Mouse (Mus musculus): Measurements from ENCODE around the gene Il12a. TPM values are rescaled to one million over a fixed set of nuclear protein-coding genes. Genes with fewer than 3 reads are reported as not detected.

Gene Il12a
- polyA plus RNA-seq, 1 experiment: 8.0 TPM

DNA sequence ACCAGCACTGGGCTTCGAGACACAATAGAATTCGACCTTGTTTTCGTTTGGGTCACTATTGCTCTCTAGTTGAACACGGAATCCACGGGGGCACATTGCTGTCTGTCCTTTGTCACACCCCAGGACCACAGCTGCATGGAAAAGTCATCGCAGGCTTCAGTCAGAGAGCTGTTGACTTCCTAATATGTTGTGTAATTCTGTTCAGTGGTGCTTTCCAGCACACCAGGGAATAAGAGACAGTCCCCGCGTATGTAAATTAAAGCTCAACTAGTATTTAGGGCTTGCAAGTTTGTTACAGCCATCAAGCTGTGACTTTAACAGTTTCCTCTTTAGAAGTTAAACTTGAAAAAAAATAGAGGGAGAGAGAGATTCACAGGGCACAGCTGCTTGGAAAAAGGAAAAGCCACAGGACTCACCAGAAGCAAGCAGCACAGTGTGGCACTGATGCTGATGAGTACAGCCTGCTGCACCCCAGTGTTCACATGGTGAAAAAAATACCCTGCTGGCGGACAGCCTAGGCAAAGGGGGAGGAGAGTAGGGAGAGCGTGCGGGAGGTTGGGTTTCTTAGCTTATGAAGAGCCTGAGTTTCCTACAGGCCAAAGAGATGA, 3.1 kb downstream of the Il12a start:
- Histone ChIP-seq H3K4me3 (replicated peaks; ENCODE audit: extremely low read depth, low read depth, low read length) (no peak overlapping the region), H3K4me1 (ENCODE audit: control insufficient read depth, insufficient read depth, low read length) (peaks cover 2% of the 10 kb centered on the region)
- 37% methylated on average over 11 of the region's 11 CpGs for WGBS
- TF ChIP-seq CTCF (IDR thresholded peaks at IDR 0.05; ENCODE audit: insufficient read depth, low read length): no peak
- TF ChIP-seq POLR2A (IDR thresholded peaks at IDR 0.05; ENCODE audit: borderline replicate concordance, extremely low read depth, low read depth, low read length): peak; percentile 43; the same call in 1 of the 2 replicates
- DNase-seq: peak; percentile 40

DNA sequence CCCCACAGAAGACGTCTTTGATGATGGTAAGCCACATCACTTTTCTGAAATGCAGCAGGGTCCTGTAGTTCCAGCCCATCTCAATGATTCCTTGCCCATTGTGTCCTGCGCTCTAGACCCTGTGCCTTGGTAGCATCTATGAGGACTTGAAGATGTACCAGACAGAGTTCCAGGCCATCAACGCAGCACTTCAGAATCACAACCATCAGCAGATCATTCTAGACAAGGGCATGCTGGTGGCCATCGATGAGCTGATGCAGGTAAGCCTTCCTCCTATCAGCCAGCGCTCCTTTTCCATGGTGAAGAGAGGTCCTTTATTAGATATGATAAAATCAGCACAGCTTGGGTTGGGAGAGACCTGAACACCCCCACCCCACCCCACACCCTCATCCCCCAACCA, 4.9 kb downstream of the Il12a start:
- WGBS: 92% methylated on average over 5 of the region's 5 CpGs
- Histone ChIP-seq H3K4me1 (ENCODE audit: control insufficient read depth, insufficient read depth, low read length) (peaks cover 2% of the 10 kb centered on the region), H3K4me3 (replicated peaks; ENCODE audit: extremely low read depth, low read depth, low read length) (no peak overlapping the region)
- no peak for DNase-seq
- TF ChIP-seq POLR2A (IDR thresholded peaks at IDR 0.05; ENCODE audit: borderline replicate concordance, extremely low read depth, low read depth, low read length) (no peak), CTCF (IDR thresholded peaks at IDR 0.05; ENCODE audit: insufficient read depth, low read length) (no peak)

DNA sequence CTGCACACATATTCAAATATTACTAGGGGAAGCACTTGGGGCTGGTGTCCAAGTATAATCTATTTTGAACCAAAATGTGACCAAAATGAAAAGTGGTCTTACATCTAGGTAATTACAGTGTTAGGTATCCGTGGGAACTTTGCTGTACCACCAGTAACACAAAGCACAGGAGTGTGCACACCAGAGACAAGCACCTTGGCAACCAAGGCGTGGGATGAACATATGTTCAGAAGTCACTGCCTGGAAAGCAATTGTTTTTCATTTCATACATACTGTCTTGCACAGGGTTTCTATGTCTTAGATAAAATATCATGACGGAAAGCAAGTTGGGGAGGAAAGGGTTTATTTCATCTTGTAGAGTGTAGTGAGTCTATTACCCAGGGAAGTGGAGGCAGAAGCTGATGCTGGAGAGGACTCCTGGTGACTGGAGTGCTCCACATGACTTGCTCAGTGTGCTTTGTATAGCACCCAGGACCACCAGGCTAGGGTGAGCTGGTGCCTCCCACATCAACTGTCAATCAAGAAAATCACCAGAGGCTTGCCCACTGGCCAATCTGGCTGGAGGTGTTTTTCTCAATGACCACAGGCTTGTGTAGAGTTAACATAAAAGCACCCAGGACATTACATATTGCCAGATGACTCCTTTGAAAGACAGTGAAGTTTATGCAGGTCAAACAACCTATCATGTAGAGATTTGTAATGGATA, 6.2 kb downstream of the Il12a start:
- Histone ChIP-seq H3K4me1 (ENCODE audit: control insufficient read depth, insufficient read depth, low read length) (peaks cover 2% of the 10 kb centered on the region), H3K4me3 (replicated peaks; ENCODE audit: extremely low read depth, low read depth, low read length) (no peak overlapping the region)
- TF ChIP-seq CTCF (IDR thresholded peaks at IDR 0.05; ENCODE audit: insufficient read depth, low read length): no peak
- TF ChIP-seq POLR2A (IDR thresholded peaks at IDR 0.05; ENCODE audit: borderline replicate concordance, extremely low read depth, low read depth, low read length): no peak
- 91% methylated on average over 3 of the region's 3 CpGs for WGBS
- no peak for DNase-seq

DNA sequence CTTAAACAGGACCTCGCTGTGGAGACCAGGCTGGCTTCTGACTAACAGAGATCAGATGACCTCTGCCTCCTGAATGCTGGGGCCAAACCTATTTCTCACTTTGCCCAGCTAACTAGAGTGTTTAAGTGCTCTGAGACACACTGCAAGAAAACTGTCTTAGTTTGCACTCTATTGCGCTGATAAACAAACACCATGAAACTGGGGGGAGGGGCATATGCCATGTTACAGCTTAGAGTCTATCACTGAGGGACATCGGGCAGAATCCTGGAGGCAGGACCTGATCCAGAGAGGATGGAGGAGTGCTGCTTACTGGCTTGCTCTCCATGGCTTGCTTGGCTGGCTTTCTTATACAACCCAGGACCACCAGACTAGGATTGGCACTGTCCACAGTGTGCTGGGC, 8.2 kb downstream of the Il12a start:
- Histone ChIP-seq H3K4me1 (ENCODE audit: control insufficient read depth, insufficient read depth, low read length) (no peaks in the 10 kb centered on the region), H3K4me3 (replicated peaks; ENCODE audit: extremely low read depth, low read depth, low read length) (no peak overlapping the region)
- WGBS: 90% methylated on average over 3 of the region's 3 CpGs
- DNase-seq: no peak
- TF ChIP-seq CTCF (IDR thresholded peaks at IDR 0.05; ENCODE audit: insufficient read depth, low read length): no peak
- no peak for TF ChIP-seq POLR2A (IDR thresholded peaks at IDR 0.05; ENCODE audit: borderline replicate concordance, extremely low read depth, low read depth, low read length)

DNA sequence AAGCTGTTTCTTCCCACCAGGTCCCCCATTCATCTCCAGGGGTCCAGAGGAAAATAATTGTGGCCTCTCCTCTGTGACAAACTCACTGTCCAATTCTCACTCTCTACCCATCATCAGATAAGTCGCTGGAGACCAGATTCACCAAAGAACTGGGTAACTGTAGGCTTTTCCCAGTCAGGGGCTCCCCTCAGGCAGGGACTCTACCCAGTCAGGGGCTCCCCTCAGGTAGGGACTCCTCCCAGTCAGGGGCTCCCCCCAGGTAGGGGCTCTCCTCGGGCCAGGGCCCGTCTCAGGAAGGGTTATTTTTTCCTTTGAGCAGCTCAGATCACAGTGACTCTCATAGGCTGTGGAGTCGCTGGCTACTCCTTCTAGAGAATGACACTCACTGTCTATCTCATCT, 9.6 kb downstream of the Il12a start:
- WGBS: 85% methylated on average over 4 of the region's 4 CpGs
- DNase-seq: no peak
- no peak for TF ChIP-seq CTCF (IDR thresholded peaks at IDR 0.05; ENCODE audit: insufficient read depth, low read length)
- no peak for TF ChIP-seq POLR2A (IDR thresholded peaks at IDR 0.05; ENCODE audit: borderline replicate concordance, extremely low read depth, low read depth, low read length)
- H3K4me1 ChIP-seq (ENCODE audit: control insufficient read depth, insufficient read depth, low read length): no peaks in the 10 kb centered on the region
- no peak overlapping the region for H3K4me3 ChIP-seq (replicated peaks; ENCODE audit: extremely low read depth, low read depth, low read length)

DNA sequence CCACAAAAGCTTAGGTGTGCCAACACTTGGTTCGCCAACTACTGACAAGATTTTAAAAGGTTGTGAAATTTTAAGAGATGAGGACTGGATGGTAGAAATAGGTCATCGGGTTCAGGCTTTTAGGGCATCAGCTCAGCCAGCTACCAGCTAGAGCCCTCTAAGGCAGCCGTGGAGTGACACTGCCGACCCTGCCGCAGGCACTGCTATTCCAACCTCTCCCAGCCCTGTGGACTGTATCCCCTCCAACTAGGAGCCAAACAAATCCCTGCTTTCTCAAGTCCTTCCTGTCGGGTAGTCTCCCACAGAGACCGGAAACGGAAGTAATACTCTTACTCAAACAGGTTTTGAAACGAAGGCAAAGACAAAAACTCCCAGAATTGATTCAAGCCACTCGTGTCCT, 15.9 kb downstream of the Il12a start:
- H3K4me3 ChIP-seq (replicated peaks; ENCODE audit: extremely low read depth, low read depth, low read length): no peak overlapping the region
- DNase-seq: no peak
- WGBS: 81% methylated on average over 10 of the region's 10 CpGs
- TF ChIP-seq CTCF (IDR thresholded peaks at IDR 0.05; ENCODE audit: insufficient read depth, low read length) (no peak), POLR2A (IDR thresholded peaks at IDR 0.05; ENCODE audit: borderline replicate concordance, extremely low read depth, low read depth, low read length) (no peak)
- no peaks in the 10 kb centered on the region for H3K4me1 ChIP-seq (ENCODE audit: control insufficient read depth, insufficient read depth, low read length)

DNA sequence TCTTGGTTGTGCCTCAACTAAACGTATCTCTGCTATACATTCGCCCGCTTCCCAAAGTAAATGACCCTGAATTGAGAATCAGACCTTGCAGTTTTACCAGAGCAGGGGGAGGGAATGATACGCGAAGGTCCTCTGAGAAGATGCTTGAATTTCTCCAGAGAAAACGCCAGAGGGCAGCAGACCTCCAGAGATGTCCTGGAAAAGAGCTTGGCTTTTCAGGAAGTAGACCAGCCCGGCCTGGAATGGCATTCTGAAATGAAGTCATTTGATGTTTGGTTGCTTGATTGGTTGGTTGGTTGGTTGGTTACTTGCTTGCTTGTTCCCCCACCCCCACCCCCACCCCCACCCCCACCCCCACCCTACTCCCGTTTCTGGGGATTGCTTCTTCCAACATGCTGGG, 17.8 kb downstream of the Il12a start:
- 42% methylated on average over 8 of the region's 8 CpGs for WGBS
- Histone ChIP-seq H3K4me1 (ENCODE audit: control insufficient read depth, insufficient read depth, low read length) (no peaks in the 10 kb centered on the region), H3K4me3 (replicated peaks; ENCODE audit: extremely low read depth, low read depth, low read length) (no peak overlapping the region)
- DNase-seq: peak; percentile 29
- TF ChIP-seq POLR2A (IDR thresholded peaks at IDR 0.05; ENCODE audit: borderline replicate concordance, extremely low read depth, low read depth, low read length) (no peak), CTCF (IDR thresholded peaks at IDR 0.05; ENCODE audit: insufficient read depth, low read length) (peak; percentile 66)

DNA sequence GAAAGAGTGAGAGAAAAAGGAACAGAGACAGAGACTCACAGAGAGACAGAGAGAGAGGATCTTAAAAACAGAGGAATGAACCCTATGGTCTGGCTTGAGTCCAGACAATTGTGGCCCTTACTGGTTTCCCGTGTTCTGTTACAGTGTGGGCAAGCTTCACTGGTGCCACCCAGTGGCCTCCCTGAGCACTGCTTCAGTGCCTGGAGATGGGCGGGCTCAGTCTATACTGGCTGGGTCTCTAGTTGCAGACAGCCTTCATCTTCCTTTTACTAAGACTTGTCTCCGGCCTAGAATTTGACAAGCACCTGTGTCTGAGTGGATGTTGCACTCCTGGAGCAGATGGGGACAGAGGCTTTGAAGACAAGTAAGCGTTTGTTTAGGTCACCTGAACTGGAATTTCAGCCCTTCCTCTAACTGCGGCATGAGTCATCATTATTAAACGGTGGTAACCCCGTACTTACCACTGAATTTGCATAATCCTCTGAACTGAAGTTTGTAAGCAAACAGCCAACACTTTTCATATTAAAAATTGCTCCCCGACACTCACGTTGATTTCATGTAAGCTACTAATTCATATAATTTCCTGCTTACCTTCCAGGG, 18.9 kb downstream of the Il12a start:
- Histone ChIP-seq H3K4me1 (ENCODE audit: control insufficient read depth, insufficient read depth, low read length) (no peaks in the 10 kb centered on the region), H3K4me3 (replicated peaks; ENCODE audit: extremely low read depth, low read depth, low read length) (no peak overlapping the region)
- 34% methylated on average over 9 of the region's 9 CpGs for whole genome bisulfite sequencing
- peak; percentile 70 for DNase-seq
- TF ChIP-seq CTCF (IDR thresholded peaks at IDR 0.05; ENCODE audit: insufficient read depth, low read length): peak; percentile 93
- no peak for TF ChIP-seq POLR2A (IDR thresholded peaks at IDR 0.05; ENCODE audit: borderline replicate concordance, extremely low read depth, low read depth, low read length)

DNA sequence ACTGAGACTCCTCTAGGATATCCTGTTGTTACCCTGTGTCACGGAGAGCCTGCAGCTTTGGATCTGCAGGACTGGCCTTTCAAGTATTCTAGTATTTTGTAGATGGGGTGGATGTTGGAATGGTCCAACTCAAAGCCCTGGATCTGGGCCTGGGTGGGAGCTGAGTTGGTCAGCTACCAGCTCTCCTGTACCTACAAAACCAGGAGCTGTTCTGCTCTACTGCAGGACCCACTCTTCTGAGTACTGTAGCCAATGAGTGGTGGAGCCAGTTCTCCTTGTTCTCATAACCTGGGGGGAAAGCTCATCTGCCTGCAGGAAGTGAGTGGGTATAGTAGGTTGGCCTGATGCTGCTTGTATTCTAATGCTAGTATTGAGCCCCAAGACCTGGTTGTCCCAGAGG, 20.0 kb downstream of the Il12a start:
- Histone ChIP-seq H3K4me1 (ENCODE audit: control insufficient read depth, insufficient read depth, low read length) (no peaks in the 10 kb centered on the region), H3K4me3 (replicated peaks; ENCODE audit: extremely low read depth, low read depth, low read length) (no peak overlapping the region)
- DNase-seq: no peak
- 66% methylated on average over 1 of the region's 1 CpGs for WGBS
- no peak for TF ChIP-seq POLR2A (IDR thresholded peaks at IDR 0.05; ENCODE audit: borderline replicate concordance, extremely low read depth, low read depth, low read length)
- no peak for TF ChIP-seq CTCF (IDR thresholded peaks at IDR 0.05; ENCODE audit: insufficient read depth, low read length)

DNA sequence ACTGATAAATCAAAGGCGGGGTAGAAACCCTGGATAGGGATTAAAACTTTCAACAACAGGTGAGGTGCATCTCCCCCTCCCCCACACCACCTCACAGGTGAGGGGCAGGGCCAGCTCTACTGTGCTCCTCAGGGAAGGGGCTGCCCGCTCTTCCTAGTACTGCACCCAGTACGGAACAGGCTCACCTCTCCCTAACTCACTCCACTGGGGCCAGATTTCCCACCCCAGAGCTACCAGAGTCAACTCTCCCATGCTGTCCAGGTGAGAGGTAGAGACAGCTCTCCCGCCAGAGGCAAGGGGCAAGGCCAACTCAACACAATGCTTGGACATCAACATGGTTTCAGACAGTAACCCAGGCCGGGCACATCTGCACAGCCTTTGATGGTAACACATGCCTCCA, 21.1 kb downstream of the Il12a start:
- no peaks in the 10 kb centered on the region for H3K4me1 ChIP-seq (ENCODE audit: control insufficient read depth, insufficient read depth, low read length)
- 89% methylated on average over 5 of the region's 5 CpGs for WGBS
- no peak overlapping the region for H3K4me3 ChIP-seq (replicated peaks; ENCODE audit: extremely low read depth, low read depth, low read length)
- no peak for TF ChIP-seq POLR2A (IDR thresholded peaks at IDR 0.05; ENCODE audit: borderline replicate concordance, extremely low read depth, low read depth, low read length)
- TF ChIP-seq CTCF (IDR thresholded peaks at IDR 0.05; ENCODE audit: insufficient read depth, low read length): no peak
- no peak for DNase-seq

All from lung, adult 2 months (tissue).